Mouse (Mus musculus) lung, postnatal 0 days (tissue): ENCODE measurements around the gene Mob3a. TPM values are rescaled to one million over a fixed set of nuclear protein-coding genes. Genes with fewer than 3 reads are reported as not detected.
A peak's percentile ranks its signal among the peaks of the same experiment; 100 is the strongest.

ENCODE experiments used
- ATAC-seq: fragments of 200-750 bp; cut with Nextera tagmentation; 2 replicates; pipeline ENCODE4 v1.8.0; 2017; ENCODE audit warnings: moderate library complexity
- DNase-seq: peaks from one replicate; pipeline ENCODE4 v3.0.0-alpha.2; 2016; ENCODE audit warnings: low spot score
- H3K27ac ChIP-seq: fragments of 300-500 bp; sonication (generic); 2 replicates; pipeline ENCODE4 v1.5.1; 2014; ENCODE audit warnings: antibody characterized with exemption, mild to moderate bottlenecking, low read length, mixed read lengths
- H3K27me3 ChIP-seq: fragments of 300-500 bp; sonication (generic); replicated peaks from 2 replicates; pipeline ENCODE4 v1.6.1; 2014; ENCODE audit warnings: low read length, mixed read lengths; ENCODE audit not compliant: insufficient read depth
- H3K36me3 ChIP-seq: fragments of 300-500 bp; sonication (generic); 2 replicates; pipeline ENCODE4 v1.6.1; 2014; ENCODE audit warnings: low read length, mixed read lengths; ENCODE audit not compliant: insufficient read depth
- H3K4me1 ChIP-seq: fragments of 300-500 bp; sonication (generic); 2 replicates; pipeline ENCODE4 v1.6.1; 2014; ENCODE audit warnings: antibody characterized with exemption, low read depth, low read length, mixed read lengths; ENCODE audit not compliant: insufficient read depth
- H3K4me2 ChIP-seq: fragments of 300-500 bp; sonication (generic); replicated peaks from 2 replicates; pipeline ENCODE4 v1.6.1; 2014; ENCODE audit warnings: low read depth, mild to moderate bottlenecking, low read length, moderate library complexity, mixed read lengths
- H3K4me3 ChIP-seq: fragments of 300-500 bp; sonication (generic); 2 replicates; pipeline ENCODE4 v1.5.1; 2014; ENCODE audit warnings: low read depth, low read length
- H3K9ac ChIP-seq: fragments of 300-500 bp; sonication (generic); replicated peaks from 2 replicates; pipeline ENCODE4 v1.6.1; 2014; ENCODE audit warnings: low read depth, mild to moderate bottlenecking
- H3K9me3 ChIP-seq: fragments of 300-500 bp; sonication (generic); 2 replicates; pipeline ENCODE4 v1.6.1; 2016; ENCODE audit warnings: low read length, mixed read lengths
- CTCF ChIP-seq: IDR thresholded peaks from 2 replicates; pipeline ENCODE4 v1.5.1; 2016; ENCODE audit warnings: antibody characterized with exemption, mild to moderate bottlenecking
- EP300 ChIP-seq: IDR thresholded peaks from 2 replicates; pipeline ENCODE4 v1.6.1; 2016; ENCODE audit warnings: antibody characterized with exemption, mild to moderate bottlenecking, control low read depth
- WGBS: fragments of 180-500 bp; shearing (Covaris S2); extraction: QIAGEN DNeasy Blood & Tissue Kit; methylation state at CpG from one replicate; pipeline ENCODE4 v1.1.7; 2014; 5-methylcytosine and 5-hydroxymethylcytosine counted together
- polyA plus RNA-seq: library from polyadenylated mRNA; unstranded; fragments of >200 nt; fragmentation: Nextera tagmentation; extraction: Ambion mirVana; gene quantifications from 2 replicates; pipeline ENCODE4 v1.2.1, GENCODE M21; 2015

The Mob3a gene
- polyA plus RNA-seq, 1 experiment from 2014 or later = 32.6 TPM

- ATAC-seq = no peak
- TF ChIP-seq CTCF = no peak
- no peak for TF ChIP-seq EP300
- H3K9ac ChIP-seq = no peak overlapping the region
Observed at GRCm38 (mm10) chr10:80682003-80682402, 19.8 kb downstream of the Mob3a start.

GRCm38 (mm10) chr10:80680260-80680696 lies 21.5 kb downstream of the Mob3a start:
- peaks cover 24% of the 10 kb centered on the region for H3K4me1 ChIP-seq
- no peak overlapping the region for H3K4me2 ChIP-seq
- no peaks in the 10 kb centered on the region for H3K27me3 ChIP-seq
- DNase-seq (no peak), ATAC-seq (no peak)
- H3K27ac ChIP-seq = peak overlapping the region; percentile 100
- no peak overlapping the region for H3K4me3 ChIP-seq
- no peaks in the 10 kb centered on the region for H3K9me3 ChIP-seq
- H3K9ac ChIP-seq = no peak overlapping the region
- WGBS = 83% methylated on average over 2 of the region's 2 CpGs
- H3K36me3 ChIP-seq = peaks cover 13% of the 10 kb centered on the region; the same call in 1 of the 2 replicates
- TF ChIP-seq CTCF (no peak), EP300 (no peak)

More at GRCm38 (mm10) chr10:80682003-80682402, 19.8 kb downstream of the Mob3a start:
- Histone ChIP-seq H3K4me2 (no peak overlapping the region), H3K4me3 (no peak overlapping the region), H3K36me3 (peaks cover 20% of the 10 kb centered on the region; the same call in 1 of the 2 replicates), H3K27ac (no peak overlapping the region), H3K9me3 (no peaks in the 10 kb centered on the region), H3K27me3 (no peaks in the 10 kb centered on the region), H3K4me1 (peaks cover 24% of the 10 kb centered on the region)
- no peak for DNase-seq
- WGBS = 92% methylated on average over 6 of the region's 6 CpGs

GRCm38 (mm10) chr10:80679556-80680259 lies 22.1 kb downstream of the Mob3a start:
- Histone ChIP-seq H3K4me2 (no peak overlapping the region), H3K27ac (peak overlapping the region; percentile 100), H3K27me3 (no peaks in the 10 kb centered on the region), H3K4me3 (no peak overlapping the region), H3K9me3 (no peaks in the 10 kb centered on the region), H3K4me1 (peaks cover 24% of the 10 kb centered on the region), H3K9ac (no peak overlapping the region; the same call in 1 of the 2 replicates), H3K36me3 (peaks cover 7% of the 10 kb centered on the region; the same call in 1 of the 2 replicates)
- peak; percentile 57 for DNase-seq
- 58% methylated on average over 9 of the region's 9 CpGs for WGBS
- no peak for TF ChIP-seq EP300
- no peak for TF ChIP-seq CTCF
- ATAC-seq = no peak

GRCm38 (mm10) chr10:80678601-80679377 lies 23.0 kb downstream of the Mob3a start:
- WGBS = 32% methylated on average over 10 of the region's 10 CpGs
- H3K4me2 ChIP-seq = peak overlapping the region; percentile 78
- no peak overlapping the region for H3K4me3 ChIP-seq
- DNase-seq (peak; percentile 89), ATAC-seq (peak; percentile 7; the same call in 1 of the 2 replicates)
- no peaks in the 10 kb centered on the region for H3K9me3 ChIP-seq
- H3K36me3 ChIP-seq = peaks cover 7% of the 10 kb centered on the region; the same call in 1 of the 2 replicates
- peak; percentile 62 for TF ChIP-seq EP300
- no peak for TF ChIP-seq CTCF
- H3K4me1 ChIP-seq = peaks cover 30% of the 10 kb centered on the region
- no peaks in the 10 kb centered on the region for H3K27me3 ChIP-seq
- peak overlapping the region; percentile 100 for H3K27ac ChIP-seq
- 0 out of 2 replicates have a peak overlapping the region, but pooled peaks have one; percentile 6 for H3K9ac ChIP-seq

- Histone ChIP-seq H3K27me3 (no peaks in the 10 kb centered on the region), H3K27ac (peak within 1 kb of the TSS; percentile 100), H3K9ac (peak within 1 kb of the TSS; percentile 81), H3K36me3 (no peaks in the 10 kb centered on the region), H3K4me3 (peak within 1 kb of the TSS; percentile 47), H3K4me2 (peak within 1 kb of the TSS; percentile 78), H3K9me3 (no peaks in the 10 kb centered on the region), H3K4me1 (peaks cover 38% of the 10 kb centered on the region)
- ATAC-seq (peak; percentile 68), DNase-seq (peak; percentile 98)
- TF ChIP-seq EP300 (peak; percentile 80), CTCF (peak; percentile 37)
- under 1% methylated on average over 8 of the region's 8 CpGs for WGBS
Observed at GRCm38 (mm10) chr10:80677942-80678436, 23.8 kb downstream of the Mob3a start, which contains the start of gene Mknk2. TSS of gene Mknk2 (minus strand) at chr10:80678112.
